Mouse (Mus musculus) G1E-ER4 (cell line): ENCODE data around the gene Inka2. TPM values are rescaled to one million over a fixed set of nuclear protein-coding genes. Genes with fewer than 3 reads are reported as not detected.

ENCODE experiments used
- GATA1 ChIP-seq: IDR thresholded peaks from one replicate; pipeline ENCODE4 v1.8.0; 2012; ENCODE audit warnings: low read length, inconsistent platforms
- polyA plus RNA-seq: library from polyadenylated mRNA; stranded (reverse); fragments of >175 nt; gene quantifications from 2 replicates; pipeline ENCODE4 v1.2.3, GENCODE M21; 2012

Inka2 gene
- polyA plus RNA-seq, 1 experiment = 6.0 TPM

GRCm38 (mm10) chr3:105688536-105688935 is 15.9 kb upstream of the Inka2 start:
- no peak for TF ChIP-seq GATA1

GRCm38 (mm10) chr3:105693327-105694080 is 10.9 kb upstream of the Inka2 start:
- TF ChIP-seq GATA1 = no peak

GRCm38 (mm10) chr3:105695476-105696386 is 8.7 kb upstream of the Inka2 start:
- TF ChIP-seq GATA1 = no peak

GRCm38 (mm10) chr3:105696387-105697147 is 7.8 kb upstream of the Inka2 start:
- no peak for TF ChIP-seq GATA1

- TF ChIP-seq GATA1 = no peak
These were observed 7.3 kb upstream of the Inka2 start for GRCm38 (mm10) chr3:105697148-105697441.

GRCm38 (mm10) chr3:105698311-105698710 is 6.1 kb upstream of the Inka2 start:
- peak; percentile 73 for TF ChIP-seq GATA1

GRCm38 (mm10) chr3:105699241-105699933 is 5.0 kb upstream of the Inka2 start:
- no peak for TF ChIP-seq GATA1

GRCm38 (mm10) chr3:105701399-105701798 is 3.0 kb upstream of the Inka2 start:
- no peak for TF ChIP-seq GATA1

- no peak for TF ChIP-seq GATA1
These were observed 828 bp upstream of the Inka2 start for GRCm38 (mm10) chr3:105703571-105703970.

GRCm38 (mm10) chr3:105705061-105705549 is 706 bp downstream of the Inka2 start:
- no peak for TF ChIP-seq GATA1

GRCm38 (mm10) chr3:105705561-105705960 is 1.2 kb downstream of the Inka2 start:
- no peak for TF ChIP-seq GATA1

- TF ChIP-seq GATA1 = no peak
These were observed 2.1 kb downstream of the Inka2 start for GRCm38 (mm10) chr3:105706366-105707020.

- no peak for TF ChIP-seq GATA1
These were observed 3.2 kb downstream of the Inka2 start for GRCm38 (mm10) chr3:105707590-105707989.

- TF ChIP-seq GATA1 = no peak
These were observed 5.8 kb downstream of the Inka2 start for GRCm38 (mm10) chr3:105710246-105710645.

- no peak for TF ChIP-seq GATA1
These were observed 7.3 kb downstream of the Inka2 start for GRCm38 (mm10) chr3:105711741-105712140.
